Mouse (Mus musculus) left cerebral cortex, adult 2 months (tissue): ENCODE results near the gene Gpank1. TPM values are rescaled to one million over a fixed set of nuclear protein-coding genes. Genes with fewer than 3 reads are reported as not detected.
A peak's percentile ranks its signal among the peaks of the same experiment; 100 is the strongest.
"Not testable (repeated sequence)": the region's sequence is repeated elsewhere in the genome, so short reads cannot be mapped to it uniquely, and the experiment has no call there.

Source experiments
- DNase-seq, 2 experiments: peaks; one replicate each; pipeline ENCODE4 v3.0.0; 2021 to 2022; ENCODE audit warnings: low spot score in 2 of 2, mixed read lengths in 1 of 2; ENCODE audit errors: extremely low spot score in 1 of 2
- H3K27ac ChIP-seq: fragments of 200-600 bp; 2 replicates; pipeline ENCODE4 v1.8.1; 2022
- H3K4me3 ChIP-seq: fragments of 200-600 bp; 2 replicates; pipeline ENCODE4 v1.8.1; 2022
- CTCF ChIP-seq: fragments of 200-600 bp; IDR thresholded peaks from 2 replicates; pipeline ENCODE4 v1.8.1; 2022; ENCODE audit warnings: antibody characterized with exemption, mild to moderate bottlenecking, moderate library complexity
- intact Hi-C: fragments of 180-260 bp; cut with DNase I; formaldehyde crosslinking; loops from one replicate; pipeline ENCODE4 v1.15.1; 2025
- total RNA-seq, 2 experiments: library from RNA; stranded (reverse); gene quantifications; 2 replicates each; pipeline ENCODE4 v1.2.3; 2021

The Gpank1 gene
- total RNA-seq, 2 experiments from 2014 or later, result 14.8 to 15.0 TPM

- intact Hi-C loops, result no loop called here
- TF ChIP-seq CTCF, result no peak
- Histone ChIP-seq H3K27ac (no peak overlapping the region), H3K4me3 (no peak overlapping the region)
- DNase-seq, result no peak
Measured at GRCm38 (mm10) chr17:35103221-35103690, 18.0 kb upstream of the Gpank1 start.

- DNase-seq, result no peak
- H3K27ac ChIP-seq, result no peak overlapping the region
- intact Hi-C loops, result no loop called here
- no peak overlapping the region for H3K4me3 ChIP-seq
- TF ChIP-seq CTCF, result no peak
Measured at GRCm38 (mm10) chr17:35104079-35104478, 17.2 kb upstream of the Gpank1 start.

GRCm38 (mm10) chr17:35104754-35105153 is 16.5 kb upstream of the Gpank1 start:
- Histone ChIP-seq H3K4me3 (no peak overlapping the region), H3K27ac (no peak overlapping the region)
- intact Hi-C loops, result no loop called here
- no peak for DNase-seq
- no peak for TF ChIP-seq CTCF

- no peak for DNase-seq
- no peak overlapping the region for H3K4me3 ChIP-seq
- H3K27ac ChIP-seq, result no peak overlapping the region
- TF ChIP-seq CTCF, result peak; percentile 54
- intact Hi-C loops, result loop anchor here (1.0 kb wide), 1 partner anchor 85 kb away; no protein-coding TSS in a partner anchor
Measured at GRCm38 (mm10) chr17:35105740-35106389, 15.4 kb upstream of the Gpank1 start.

- no peak for DNase-seq
- intact Hi-C loops, result loop anchor here (1.0 kb wide), 1 partner anchor 85 kb away; no protein-coding TSS in a partner anchor
- Histone ChIP-seq H3K27ac (no peak overlapping the region), H3K4me3 (no peak overlapping the region)
- peak; percentile 25 for TF ChIP-seq CTCF
Measured at GRCm38 (mm10) chr17:35106522-35106921, 14.7 kb upstream of the Gpank1 start.

- H3K4me3 ChIP-seq, result no peak within 1 kb of the TSS
- DNase-seq, result no peak
- intact Hi-C loops, result no loop called here
- no peak for TF ChIP-seq CTCF
- no peak within 1 kb of the TSS for H3K27ac ChIP-seq
Measured at GRCm38 (mm10) chr17:35108097-35108496, 13.2 kb upstream of the Gpank1 start, which contains the start of gene Ly6g5c. Ly6g5c (plus strand) TSS chr17:35108279.

- TF ChIP-seq CTCF, result no peak
- DNase-seq, result no peak
- Histone ChIP-seq H3K27ac (no peak overlapping the region), H3K4me3 (no peak overlapping the region)
- intact Hi-C loops, result no loop called here
Measured at GRCm38 (mm10) chr17:35111774-35112173, 9.5 kb upstream of the Gpank1 start.

- no peak for DNase-seq
- intact Hi-C loops, result no loop called here
- peak; percentile 40 for TF ChIP-seq CTCF
Measured at GRCm38 (mm10) chr17:35115046-35116019, 5.9 kb upstream of the Gpank1 start, which contains the start of gene Ly6g5b. Ly6g5b (minus strand) TSS chr17:35115428.

GRCm38 (mm10) chr17:35120745-35121142 is 511 bp upstream of the Gpank1 start:
- H3K4me3 ChIP-seq, result peak overlapping the region; percentile 97
- no peak for TF ChIP-seq CTCF
- intact Hi-C loops, result loop anchor here (1.0 to 5.0 kb wide), 3 partner anchors 15 to 118 kb away; partner anchors contain the start of genes Bag6, Nfkbil1 and Vars
- peak overlapping the region; percentile 92 for H3K27ac ChIP-seq
- no peak for DNase-seq

More at GRCm38 (mm10) chr17:35115046-35116019, 5.9 kb upstream of the Gpank1 start, which contains the start of gene Ly6g5b:
- Histone ChIP-seq H3K4me3 (no peak within 1 kb of the TSS), H3K27ac (no peak within 1 kb of the TSS)

GRCm38 (mm10) chr17:35121871-35122303 is 632 bp downstream of the Gpank1 start, which contains the start of gene Csnk2b:
Csnk2b (minus strand) TSS chr17:35122053.
- peak within 1 kb of the TSS; percentile 92 for H3K27ac ChIP-seq
- intact Hi-C loops, result loop anchor here (1.0 to 5.0 kb wide), 3 partner anchors 13 to 120 kb away; partner anchors contain the start of genes Bag6, Nfkbil1 and Vars
- H3K4me3 ChIP-seq, result peak within 1 kb of the TSS; percentile 97
- TF ChIP-seq CTCF, result peak; percentile 48
- DNase-seq, result peak; percentile 59 to 62

GRCm38 (mm10) chr17:35123287-35123686 is 2.0 kb downstream of the Gpank1 start:
- not testable (repeated sequence) for DNase-seq, H3K4me3 ChIP-seq, H3K27ac ChIP-seq
- intact Hi-C loops, result loop anchor here (5.0 kb wide), 2 partner anchors 114 to 121 kb away; partner anchors contain the start of genes Nfkbil1 and Vars

- H3K4me3 ChIP-seq, DNase-seq, H3K27ac ChIP-seq: not testable (repeated sequence)
- intact Hi-C loops, result loop anchor here (5.0 kb wide), 2 partner anchors 113 to 122 kb away; partner anchors contain the start of genes Nfkbil1 and Vars
Measured at GRCm38 (mm10) chr17:35124261-35124896, 3.1 kb downstream of the Gpank1 start.
